Mouse (Mus musculus): ENCODE results near the gene Abhd18. TPM values are rescaled to one million over a fixed set of nuclear protein-coding genes. Genes with fewer than 3 reads are reported as not detected.

Gene Abhd18
- total RNA-seq, 2 experiments from 2014 or later = 11.0 to 11.6 TPM

GRCm38 (mm10) chr3:40950601-40951201, 103.9 kb downstream of the Abhd18 start:
- peak; percentile 55 for DNase-seq

GRCm38 (mm10) chr3:40951365-40951764, 104.6 kb downstream of the Abhd18 start:
- no peak for DNase-seq

- no peak for DNase-seq
These were observed 105.8 kb downstream of the Abhd18 start for GRCm38 (mm10) chr3:40952606-40953005.

- no peak for DNase-seq
These were observed 108.0 kb downstream of the Abhd18 start for GRCm38 (mm10) chr3:40954792-40955191.

GRCm38 (mm10) chr3:40958831-40959230, 112.1 kb downstream of the Abhd18 start:
- no peak for DNase-seq

- no peak for DNase-seq
These were observed 134.0 kb downstream of the Abhd18 start for GRCm38 (mm10) chr3:40980758-40981157.

GRCm38 (mm10) chr3:40987539-40987938, 140.8 kb downstream of the Abhd18 start:
- no peak for DNase-seq

Other genes starting within 250 kb of the Abhd18 start
- not detected for gene Slc25a31, start 138.1 kb upstream of the Abhd18 start, total RNA-seq (2021)
- gene Hspa4l, start 102.5 kb upstream of the Abhd18 start, total RNA-seq (2021) = 1 to 10 TPM; 7.3 to 9.0 TPM
- gene Plk4, start 47.0 kb upstream of the Abhd18 start, total RNA-seq (2021) = 10 to 100 TPM in 1 of 2 experiments, 1 to 10 TPM in 1; 4.3 to 15.4 TPM
- gene Mfsd8, start 84 bp upstream of the Abhd18 start, total RNA-seq (2021) = 10 to 100 TPM; 12.1 to 12.4 TPM
- gene 1700034I23Rik, start 55.6 kb downstream of the Abhd18 start, total RNA-seq (2021) = under 1 TPM in 1 of 2 experiments, not detected in 1; 0.18 TPM
- 10 to 100 TPM; 57.5 to 67.2 TPM for gene Larp1b, start 102.9 kb downstream of the Abhd18 start, total RNA-seq (2021)
- 10 to 100 TPM; 31.2 to 36.9 TPM for gene Pgrmc2, start 236.1 kb downstream of the Abhd18 start, total RNA-seq (2021)

Data from gastrocnemius, postnatal 10 days (tissue).